ENCODE assay signal across 13 mouse cellular contexts in genomic region chr6:31321902-31322301, GRCm38 (mm10).
A peak's percentile ranks its signal among the peaks of the same experiment; 100 is the strongest.
DNase-seq lines count a peak whose midpoint lies in the region; ATAC-seq and TF ChIP-seq lines count a peak whose summit lies in the region.
"Had no signal": no experiment of that assay in that cellular context is flagged by ENCODE, and none has a peak within 500 bp of the region (broad histone marks: within the 10 kb centered on the region; RNA-seq: fewer than 3 reads in every experiment).

No protein-coding gene starts in this region.

- DNase-seq in cerebellum, postnatal 10 days = peak; percentile 24 to 37
- no peak for DNase-seq in cerebellum, adult 9-10 months
- no peak for DNase-seq in liver, embryonic 11.5 days (ENCODE audit: low spot score)
- no peak for DNase-seq in stomach, postnatal 0 days (ENCODE audit: low spot score)
- no peak for DNase-seq in thymus, postnatal 25 days
- no peak for DNase-seq in cerebellum, adult 8-10 months
- DNase-seq: cerebellum, postnatal 36 days; layer of hippocampus, postnatal 36 days had no signal

- H3K9ac ChIP-seq in liver, embryonic 12.5 days = no peak overlapping the region
- no peak overlapping the region for H3K9ac ChIP-seq in liver, embryonic 11.5 days (ENCODE audit: low read depth, low read length)
- H3K9ac ChIP-seq in liver, embryonic 15.5 days = no peak overlapping the region
- no peak overlapping the region for H3K9ac ChIP-seq in stomach, postnatal 0 days (ENCODE audit: low read length)
- H3K9ac ChIP-seq: neural tube, embryonic 15.5 days had no signal

- H3K4me3 ChIP-seq in liver, embryonic 12.5 days = no peak overlapping the region
- no peak overlapping the region for H3K4me3 ChIP-seq in liver, embryonic 11.5 days (ENCODE audit: low read depth, low read length)
- H3K4me3 ChIP-seq in liver, embryonic 15.5 days (replicated peaks) = no peak overlapping the region
- no peak overlapping the region for H3K4me3 ChIP-seq in stomach, postnatal 0 days (ENCODE audit: low read depth, low read length)
- H3K4me3 ChIP-seq: neural tube, embryonic 15.5 days had no signal

- H3K4me2 ChIP-seq in liver, embryonic 12.5 days = no peak overlapping the region
- no peak overlapping the region for H3K4me2 ChIP-seq in liver, embryonic 11.5 days
- peak overlapping the region; percentile 26; the same call in 1 of the 2 replicates for H3K4me2 ChIP-seq in liver, embryonic 15.5 days
- no peak overlapping the region for H3K4me2 ChIP-seq in stomach, postnatal 0 days (replicated peaks; ENCODE audit: low read depth)
- H3K4me2 ChIP-seq: neural tube, embryonic 15.5 days had no signal

- TF ChIP-seq EP300 in stomach, postnatal 0 days (optimal IDR thresholded peaks at IDR 0.05) = no peak

- TF ChIP-seq CTCF in stomach, postnatal 0 days (IDR thresholded peaks at IDR 0.05; ENCODE audit: low read depth) = no peak

- H3K4me1 ChIP-seq in liver, embryonic 12.5 days = peaks cover 14% of the 10 kb centered on the region; the same call in 1 of the 2 replicates
- H3K4me1 ChIP-seq in liver, embryonic 11.5 days (replicated peaks; ENCODE audit: control insufficient read depth, insufficient read depth, low read length) = 0 out of 2 replicates have a peak, but pooled peaks cover 4% of the 10 kb centered on the region
- no peaks in the 10 kb centered on the region for H3K4me1 ChIP-seq in liver, embryonic 15.5 days (replicated peaks)
- peaks cover 4% of the 10 kb centered on the region; the same call in 1 of the 2 replicates for H3K4me1 ChIP-seq in stomach, postnatal 0 days (replicated peaks; ENCODE audit: control insufficient read depth, insufficient read depth)

- H3K36me3 ChIP-seq in liver, embryonic 12.5 days = no peaks in the 10 kb centered on the region
- H3K36me3 ChIP-seq in liver, embryonic 11.5 days (ENCODE audit: control insufficient read depth, insufficient read depth, low read length) = no peaks in the 10 kb centered on the region
- no peaks in the 10 kb centered on the region for H3K36me3 ChIP-seq in liver, embryonic 15.5 days (replicated peaks)
- no peaks in the 10 kb centered on the region for H3K36me3 ChIP-seq in stomach, postnatal 0 days (ENCODE audit: control insufficient read depth, insufficient read depth, low read length)
- H3K36me3 ChIP-seq: neural tube, embryonic 15.5 days had no signal

- WGBS in liver, embryonic 12.5 days (ENCODE audit: insufficient replicate concordance) = 56% methylated on average over 10 of the region's 10 CpGs
- WGBS in liver, embryonic 11.5 days = 61% methylated on average over 10 of the region's 10 CpGs
- 53% methylated on average over 10 of the region's 10 CpGs for WGBS in liver, embryonic 15.5 days (ENCODE audit: insufficient replicate concordance)
- 24% methylated on average over 10 of the region's 10 CpGs for WGBS in stomach, postnatal 0 days

- H3K27me3 ChIP-seq in liver, embryonic 12.5 days (replicated peaks) = peaks cover 8% of the 10 kb centered on the region
- no peaks in the 10 kb centered on the region for H3K27me3 ChIP-seq in liver, embryonic 11.5 days (replicated peaks; ENCODE audit: control insufficient read depth, insufficient read depth, low read length)
- peaks cover 11% of the 10 kb centered on the region for H3K27me3 ChIP-seq in liver, embryonic 15.5 days
- no peaks in the 10 kb centered on the region for H3K27me3 ChIP-seq in stomach, postnatal 0 days (ENCODE audit: control insufficient read depth, insufficient read depth, low read length)
- H3K27me3 ChIP-seq: neural tube, embryonic 15.5 days had no signal

- H3K27ac ChIP-seq in liver, embryonic 12.5 days = no peak overlapping the region
- no peak overlapping the region for H3K27ac ChIP-seq in liver, embryonic 11.5 days (ENCODE audit: low read depth, low read length)
- H3K27ac ChIP-seq in liver, embryonic 15.5 days (replicated peaks) = 0 out of 2 replicates have a peak overlapping the region, but pooled peaks have one; percentile 20
- no peak overlapping the region for H3K27ac ChIP-seq in stomach, postnatal 0 days (replicated peaks)
- H3K27ac ChIP-seq: neural tube, embryonic 15.5 days had no signal

- peak; percentile 46; the same call in 1 of the 2 replicates for ATAC-seq in liver, embryonic 12.5 days
- no peak for ATAC-seq in liver, embryonic 11.5 days (replicated peaks; ENCODE audit: low FRiP score)
- peak; percentile 45; the same call in 1 of the 2 replicates for ATAC-seq in liver, embryonic 15.5 days (ENCODE audit: insufficient read depth)
- 0 out of 2 replicates have a peak, but pooled peaks have one; percentile 25 for ATAC-seq in stomach, postnatal 0 days (ENCODE audit: low FRiP score, low TSS enrichment)
- ATAC-seq: activated CD4-positive, CD25-positive, alpha-beta regulatory T cell, adult 4 months; midbrain, embryonic 16.5 days had no signal

- H3K9me3 ChIP-seq in liver, embryonic 12.5 days (replicated peaks) = no peaks in the 10 kb centered on the region
- no peaks in the 10 kb centered on the region for H3K9me3 ChIP-seq in liver, embryonic 11.5 days (ENCODE audit: control insufficient read depth, low read length)
- H3K9me3 ChIP-seq in liver, embryonic 15.5 days (replicated peaks) = no peaks in the 10 kb centered on the region
- no peaks in the 10 kb centered on the region for H3K9me3 ChIP-seq in stomach, postnatal 0 days (ENCODE audit: control insufficient read depth, low read length)
- H3K9me3 ChIP-seq: neural tube, embryonic 15.5 days had no signal

Comparison
In these comparisons a context has a peak if more than half of its experiments do, and no peak if none do; other contexts are left out.
1. DNase-seq: peak in cerebellum, postnatal 10 days (2 of 2); none in cerebellum, adult 9-10 months (single experiment), liver, embryonic 11.5 days (single experiment), stomach, postnatal 0 days (single experiment), thymus, postnatal 25 days (single experiment) and cerebellum, adult 8-10 months (single experiment).